Mouse (Mus musculus) neural tube, embryonic 11.5 days (tissue): ENCODE data around the gene Rragd. TPM values are rescaled to one million over a fixed set of nuclear protein-coding genes. Genes with fewer than 3 reads are reported as not detected.

Experiments
- ATAC-seq: fragments of 200-750 bp; cut with Nextera tagmentation; 2 replicates; pipeline ENCODE4 v1.8.0; 2017; ENCODE audit warnings: moderate number of reproducible peaks, mild to moderate bottlenecking, moderate TSS enrichment, moderate library complexity; ENCODE audit not compliant: insufficient read depth, low FRiP score, low TSS enrichment
- DNase-seq: peaks from one replicate; pipeline ENCODE4 v3.0.0-alpha.2; 2015; ENCODE audit warnings: low spot score
- H3K27ac ChIP-seq: fragments of 300-500 bp; sonication (generic); 2 replicates; pipeline ENCODE4 v1.5.1; 2014; ENCODE audit warnings: low read depth, mild to moderate bottlenecking, low read length
- H3K27me3 ChIP-seq: fragments of 300-500 bp; sonication (generic); 2 replicates; pipeline ENCODE4 v1.6.1; 2014; ENCODE audit warnings: mild to moderate bottlenecking, low read length, mixed read lengths; ENCODE audit not compliant: control insufficient read depth, insufficient read depth
- H3K36me3 ChIP-seq: fragments of 300-500 bp; sonication (generic); 2 replicates; pipeline ENCODE4 v1.6.1; 2014; ENCODE audit warnings: mild to moderate bottlenecking, low read length, moderate library complexity, mixed read lengths; ENCODE audit not compliant: control insufficient read depth, insufficient read depth
- H3K4me1 ChIP-seq: fragments of 300-500 bp; sonication (generic); 2 replicates; pipeline ENCODE4 v1.6.1; 2014; ENCODE audit warnings: low read length, mixed read lengths; ENCODE audit not compliant: control insufficient read depth, insufficient read depth
- H3K4me2 ChIP-seq: fragments of 300-500 bp; sonication (generic); 2 replicates; pipeline ENCODE4 v1.6.1; 2014; ENCODE audit warnings: low read depth, mild to moderate bottlenecking, moderate library complexity
- H3K4me3 ChIP-seq: fragments of 300-500 bp; sonication (generic); 2 replicates; pipeline ENCODE4 v1.5.1; 2014; ENCODE audit warnings: low read depth, low read length
- H3K9ac ChIP-seq: fragments of 300-500 bp; sonication (generic); 2 replicates; pipeline ENCODE4 v1.6.1; 2014; ENCODE audit warnings: mild to moderate bottlenecking, low read length
- H3K9me3 ChIP-seq: fragments of 300-500 bp; sonication (generic); 2 replicates; pipeline ENCODE4 v1.6.1; 2016; ENCODE audit warnings: low read length; ENCODE audit not compliant: control insufficient read depth
- WGBS: fragments of 180-500 bp; shearing (Covaris S2); extraction: QIAGEN DNeasy Blood & Tissue Kit; methylation state at CpG from one replicate; pipeline ENCODE4 v1.1.7; 2014; 5-methylcytosine and 5-hydroxymethylcytosine counted together
- polyA plus RNA-seq: library from polyadenylated mRNA; unstranded; fragments of >200 nt; fragmentation: Nextera tagmentation; extraction: Ambion mirVana; gene quantifications from 2 replicates; pipeline ENCODE4 v1.2.1, GENCODE M21; 2014

Rragd gene
- polyA plus RNA-seq, 1 experiment from 2014 or later = 40.5 TPM

DNA sequence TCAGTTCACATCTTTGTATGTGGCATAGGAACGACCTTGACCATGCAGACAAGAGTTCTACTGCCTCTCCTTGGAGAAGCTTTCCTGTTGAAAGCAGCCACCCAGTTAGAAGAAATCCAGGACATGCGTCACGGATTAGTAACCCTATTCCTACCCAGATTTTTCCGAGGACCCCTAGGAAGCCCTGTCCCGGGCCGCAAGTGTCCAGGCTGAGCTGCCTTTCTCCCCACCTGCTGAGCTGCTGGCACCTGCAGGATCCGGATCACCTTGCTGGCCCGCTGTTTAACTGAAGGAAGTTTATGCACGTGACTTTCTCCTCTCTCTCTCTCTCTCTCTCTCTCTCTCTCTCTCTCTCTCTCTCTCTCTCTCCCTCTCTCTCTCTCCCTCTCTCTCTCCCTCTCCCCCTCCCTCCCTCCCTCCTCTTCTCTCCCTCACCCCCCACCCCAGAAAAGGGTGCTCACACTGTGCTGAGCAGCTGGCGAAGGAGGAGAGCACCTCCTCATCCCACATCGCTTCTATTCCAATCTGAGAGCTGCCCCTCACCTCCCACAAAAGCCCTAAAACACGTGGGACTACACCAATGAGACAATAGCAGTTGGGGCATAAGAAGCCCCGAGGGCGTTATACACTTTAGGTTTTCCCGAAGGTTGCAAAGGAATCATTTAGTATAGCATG is 659 bp upstream of the Rragd start:
- Histone ChIP-seq H3K9me3 (no peaks in the 10 kb centered on the region), H3K9ac (peak overlapping the region; percentile 97; the same call in 1 of the 2 replicates), H3K27me3 (no peaks in the 10 kb centered on the region), H3K4me3 (peak overlapping the region; percentile 88), H3K4me1 (0 out of 2 replicates have a peak, but pooled peaks cover 11% of the 10 kb centered on the region), H3K4me2 (peak overlapping the region; percentile 84), H3K27ac (no peak overlapping the region), H3K36me3 (no peaks in the 10 kb centered on the region)
- DNase-seq (peak; percentile 39), ATAC-seq (0 out of 2 replicates have a peak, but pooled peaks have one; percentile 28)
- 2% methylated on average over 15 of the region's 15 CpGs for WGBS

DNA sequence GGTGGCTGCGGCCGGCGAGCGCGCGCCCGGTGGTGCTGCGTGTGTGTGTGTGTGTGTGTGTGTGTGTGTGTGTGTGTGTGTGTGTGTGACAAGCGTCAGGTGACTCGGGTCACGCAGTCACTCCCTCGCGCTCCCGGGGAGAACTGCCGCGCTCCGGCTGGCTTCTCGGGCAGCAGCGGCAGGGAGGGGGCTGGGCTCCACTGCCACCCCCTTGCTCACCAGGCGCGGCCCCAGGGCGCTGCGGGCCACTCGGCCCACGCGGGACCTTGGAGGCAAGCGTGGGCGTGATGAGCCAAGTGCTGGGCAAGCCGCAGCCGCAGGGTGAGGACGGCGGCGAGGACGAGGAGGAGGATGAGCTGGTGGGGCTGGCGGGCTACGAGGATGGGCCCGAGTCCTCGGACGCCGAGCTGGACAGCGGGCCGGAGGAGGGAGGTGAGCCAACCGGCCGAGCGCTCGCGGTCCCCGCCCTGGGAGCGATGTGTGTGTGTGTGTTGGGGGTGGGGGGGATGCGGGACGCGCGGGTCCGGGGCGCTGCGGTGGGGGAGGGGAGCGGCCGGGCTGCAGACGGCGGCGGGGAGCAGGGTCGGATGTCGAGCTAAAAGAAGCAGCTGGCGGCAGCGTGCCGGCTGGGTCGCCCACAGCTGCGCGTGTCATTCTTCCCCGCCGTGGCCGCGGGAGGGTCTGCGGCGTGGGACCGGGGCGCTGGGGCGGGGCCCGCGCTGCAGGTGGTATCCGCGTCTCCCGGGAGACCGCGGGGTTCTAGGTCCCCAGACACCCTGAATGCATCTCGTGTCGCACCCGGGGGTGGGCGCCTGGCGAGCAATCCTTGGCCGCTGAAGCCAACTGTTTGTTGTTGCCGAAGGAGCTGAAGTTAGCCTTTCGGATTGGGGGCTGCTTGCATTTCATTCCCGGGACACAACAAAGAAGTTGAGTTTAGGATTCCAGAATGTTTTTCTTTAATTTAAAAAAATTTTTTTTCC is 629 bp downstream of the Rragd start:
- under 1% methylated on average over 71 of the region's 94 CpGs for WGBS
- Histone ChIP-seq H3K4me2 (peak overlapping the region; percentile 84), H3K36me3 (no peaks in the 10 kb centered on the region), H3K9me3 (no peaks in the 10 kb centered on the region), H3K4me1 (0 out of 2 replicates have a peak, but pooled peaks cover 11% of the 10 kb centered on the region), H3K4me3 (peak overlapping the region; percentile 88), H3K27me3 (no peaks in the 10 kb centered on the region), H3K9ac (peak overlapping the region; percentile 97), H3K27ac (peak overlapping the region; percentile 94)
- peak; percentile 61 for ATAC-seq
- DNase-seq = peak; percentile 74

DNA sequence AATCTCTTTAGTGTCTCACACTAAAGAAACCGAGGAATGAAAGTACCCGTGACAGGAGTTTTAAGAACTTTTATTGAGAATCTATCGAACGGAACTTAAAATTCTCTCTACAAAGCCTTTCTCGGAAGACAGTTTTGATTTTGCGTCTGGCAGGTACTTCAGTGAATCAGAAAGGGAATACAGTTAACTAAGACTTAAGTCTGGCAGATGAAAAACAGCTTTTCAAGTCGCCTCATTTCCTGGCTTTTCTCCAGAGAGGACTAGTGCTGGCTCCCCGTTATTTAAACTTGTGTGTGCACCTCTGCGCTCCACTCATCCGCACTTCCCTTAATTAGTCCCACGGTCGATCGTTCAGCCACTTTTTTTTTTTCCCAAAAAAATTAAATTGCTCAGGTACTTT is 1.4 kb downstream of the Rragd start:
- ATAC-seq = no peak

DNA sequence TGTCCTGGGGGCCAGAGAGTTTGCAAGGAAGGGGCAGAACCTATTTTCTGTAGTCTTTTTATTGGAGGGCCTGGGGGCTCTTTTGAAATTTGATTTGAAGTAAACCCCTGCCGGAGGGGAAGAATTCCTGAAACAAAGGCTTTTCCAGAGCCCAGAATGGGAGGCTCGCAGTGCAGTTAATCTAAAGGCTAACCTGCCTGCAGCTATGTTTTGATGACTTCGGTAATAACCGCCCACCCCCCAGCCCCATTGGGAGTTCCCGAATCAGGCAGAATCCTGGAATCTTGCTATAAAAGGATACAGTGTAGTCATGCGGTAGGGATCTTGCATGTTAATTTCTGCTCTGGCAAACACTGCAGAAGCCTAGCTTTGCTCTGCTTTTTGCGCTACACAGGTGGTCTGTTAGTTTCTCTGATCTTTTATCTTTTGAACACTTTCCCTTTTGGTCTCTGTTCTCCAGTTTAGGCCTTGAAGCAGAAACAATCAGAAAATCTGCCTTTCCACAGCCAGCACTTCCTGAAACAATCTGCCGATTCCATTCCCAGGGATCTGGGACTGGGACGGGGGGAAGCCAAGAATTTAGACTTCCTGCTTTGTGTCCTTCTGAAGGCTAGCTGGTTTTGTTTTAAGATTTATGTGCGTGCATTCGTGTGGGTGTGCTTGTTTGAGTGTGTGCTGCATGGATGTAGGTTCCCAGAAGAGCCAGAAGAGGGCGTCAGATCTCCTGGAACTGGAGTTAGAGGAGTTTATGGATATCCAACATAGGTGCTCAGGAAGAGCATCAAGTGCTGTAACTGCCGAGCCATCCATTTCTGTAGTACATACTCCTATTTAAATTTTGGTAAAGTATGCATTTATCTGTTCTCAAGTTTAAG is 2.2 kb downstream of the Rragd start:
- DNase-seq = peak; percentile 60

More for the DNA sequence above, 1.4 kb downstream of the Rragd start:
- Histone ChIP-seq H3K27ac (peak overlapping the region; percentile 94; the same call in 1 of the 2 replicates), H3K9me3 (no peaks in the 10 kb centered on the region), H3K4me3 (peak overlapping the region; percentile 88), H3K9ac (peak overlapping the region; percentile 97), H3K27me3 (no peaks in the 10 kb centered on the region), H3K4me2 (peak overlapping the region; percentile 84), H3K4me1 (0 out of 2 replicates have a peak, but pooled peaks cover 11% of the 10 kb centered on the region), H3K36me3 (no peaks in the 10 kb centered on the region)
- DNase-seq = peak; percentile 20
- under 1% methylated on average over 13 of the region's 13 CpGs for WGBS

DNA sequence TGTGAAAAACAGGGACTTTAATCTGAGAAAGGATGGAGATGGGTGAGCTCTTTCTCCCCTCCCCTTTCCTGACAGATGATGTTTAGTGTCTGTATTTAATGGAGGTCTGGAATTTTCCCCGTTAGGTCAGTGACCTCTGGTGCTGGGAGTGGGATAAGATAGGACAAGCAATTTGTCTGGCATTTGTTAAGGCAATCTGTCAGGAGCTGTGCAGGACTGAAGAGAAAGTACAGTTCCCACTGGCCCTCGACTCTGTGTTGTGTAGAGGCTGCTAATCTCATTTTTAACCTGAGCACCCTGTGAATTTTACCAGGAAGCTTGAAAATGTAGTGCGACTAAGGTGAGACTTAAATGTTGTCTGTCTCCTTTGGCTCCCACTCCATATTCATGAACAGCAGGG is 2.8 kb downstream of the Rragd start:
- Histone ChIP-seq H3K4me1 (0 out of 2 replicates have a peak, but pooled peaks cover 11% of the 10 kb centered on the region), H3K36me3 (no peaks in the 10 kb centered on the region), H3K27ac (0 out of 2 replicates have a peak overlapping the region, but pooled peaks have one; percentile 94), H3K4me2 (0 out of 2 replicates have a peak overlapping the region, but pooled peaks have one; percentile 8), H3K27me3 (no peaks in the 10 kb centered on the region), H3K9me3 (no peaks in the 10 kb centered on the region), H3K9ac (no peak overlapping the region), H3K4me3 (no peak overlapping the region)
- ATAC-seq = no peak
- 7% methylated on average over 3 of the region's 3 CpGs for WGBS
- DNase-seq = no peak

More for the DNA sequence above, 2.2 kb downstream of the Rragd start:
- 9% methylated on average over 13 of the region's 13 CpGs for WGBS
- peak overlapping the region; percentile 94 for H3K27ac ChIP-seq
- 0 out of 2 replicates have a peak, but pooled peaks cover 11% of the 10 kb centered on the region for H3K4me1 ChIP-seq
- H3K4me3 ChIP-seq = peak overlapping the region; percentile 88
- H3K27me3 ChIP-seq = no peaks in the 10 kb centered on the region
- ATAC-seq = no peak
- peak overlapping the region; percentile 84 for H3K4me2 ChIP-seq
- H3K36me3 ChIP-seq = no peaks in the 10 kb centered on the region
- H3K9ac ChIP-seq = peak overlapping the region; percentile 97
- H3K9me3 ChIP-seq = no peaks in the 10 kb centered on the region

DNA sequence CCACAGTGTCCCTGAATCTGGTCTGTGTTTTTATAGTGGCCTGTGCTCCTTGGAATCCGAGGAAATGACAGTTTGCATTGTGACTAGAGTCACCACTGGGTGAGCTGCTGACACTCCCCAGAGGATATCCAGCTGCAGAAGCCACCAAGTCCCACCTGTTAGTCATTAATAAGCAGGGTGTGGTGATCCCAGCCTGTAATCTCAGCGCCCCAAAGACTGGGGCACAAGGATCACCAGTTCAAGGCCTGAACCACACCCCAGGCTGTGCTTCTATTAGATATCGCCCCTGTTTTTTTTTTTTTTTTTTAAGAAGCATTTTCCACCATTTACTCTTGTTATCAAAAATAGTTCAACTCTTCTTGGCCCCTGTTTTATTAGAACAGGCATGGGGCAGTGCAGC is 4.2 kb downstream of the Rragd start:
- H3K9ac ChIP-seq = no peak overlapping the region
- no peak overlapping the region for H3K27ac ChIP-seq
- H3K9me3 ChIP-seq = no peaks in the 10 kb centered on the region
- 50% methylated on average over 3 of the region's 3 CpGs for WGBS
- H3K36me3 ChIP-seq = no peaks in the 10 kb centered on the region
- no peaks in the 10 kb centered on the region for H3K27me3 ChIP-seq
- 0 out of 2 replicates have a peak, but pooled peaks cover 10% of the 10 kb centered on the region for H3K4me1 ChIP-seq
- no peak overlapping the region for H3K4me2 ChIP-seq
- no peak overlapping the region for H3K4me3 ChIP-seq
- ATAC-seq (no peak), DNase-seq (no peak)

DNA sequence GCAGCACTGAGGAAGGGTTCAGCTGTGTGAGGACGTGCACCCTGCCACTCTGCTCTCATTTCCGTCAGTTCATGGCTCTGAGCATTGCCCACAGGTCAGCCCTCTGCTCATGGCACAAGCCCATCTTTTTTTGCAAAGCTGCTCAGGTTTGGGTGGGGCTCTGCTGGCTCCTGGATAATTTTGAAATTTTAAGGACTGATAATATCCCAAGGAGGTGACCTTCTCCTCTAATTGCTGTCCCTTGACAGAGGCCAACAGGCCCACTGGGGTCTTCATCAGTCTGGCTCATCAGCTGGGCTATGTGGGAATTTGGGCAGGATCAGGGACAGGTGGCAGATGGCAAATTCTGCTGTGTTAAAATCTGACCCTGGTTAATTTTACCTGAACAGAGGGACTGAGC is 6.5 kb downstream of the Rragd start:
- H3K27ac ChIP-seq = no peak overlapping the region
- WGBS = 92% methylated on average over 2 of the region's 2 CpGs
- DNase-seq (no peak), ATAC-seq (no peak)
- H3K9me3 ChIP-seq = no peaks in the 10 kb centered on the region
- H3K4me1 ChIP-seq = 0 out of 2 replicates have a peak, but pooled peaks cover 9% of the 10 kb centered on the region
- H3K4me2 ChIP-seq = no peak overlapping the region
- no peak overlapping the region for H3K4me3 ChIP-seq
- H3K9ac ChIP-seq = no peak overlapping the region
- H3K36me3 ChIP-seq = no peaks in the 10 kb centered on the region
- H3K27me3 ChIP-seq = no peaks in the 10 kb centered on the region

DNA sequence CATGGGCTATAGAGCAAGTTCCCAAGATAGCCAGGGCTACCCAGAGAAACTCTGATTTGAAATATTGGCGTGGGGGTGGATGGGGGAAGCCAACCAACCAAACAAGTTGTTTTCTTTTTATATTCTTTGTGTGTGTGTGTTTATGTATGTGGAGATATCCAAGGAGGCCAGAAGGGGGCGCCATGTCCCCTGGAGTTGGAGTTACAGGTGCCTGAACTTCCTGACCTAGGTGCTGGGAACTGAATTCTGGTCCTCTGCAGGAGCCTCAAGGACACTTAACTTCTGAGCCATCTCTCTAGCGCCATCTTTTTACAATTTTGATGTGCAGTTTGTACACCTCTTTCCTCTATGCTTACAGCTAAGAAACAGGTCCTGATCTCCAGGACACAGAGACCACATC is 11.3 kb downstream of the Rragd start:
- H3K27me3 ChIP-seq = no peaks in the 10 kb centered on the region
- no peak overlapping the region for H3K27ac ChIP-seq
- 82% methylated on average over 3 of the region's 3 CpGs for WGBS
- DNase-seq (no peak), ATAC-seq (no peak)
- no peak overlapping the region for H3K4me3 ChIP-seq
- H3K9ac ChIP-seq = no peak overlapping the region
- no peaks in the 10 kb centered on the region for H3K9me3 ChIP-seq
- no peaks in the 10 kb centered on the region for H3K4me1 ChIP-seq
- H3K36me3 ChIP-seq = no peaks in the 10 kb centered on the region
- H3K4me2 ChIP-seq = no peak overlapping the region
